Mouse (Mus musculus): Measurements from ENCODE around the gene Sgpl1. TPM values are rescaled to one million over a fixed set of nuclear protein-coding genes. Genes with fewer than 3 reads are reported as not detected.

Gene Sgpl1
- polyA plus RNA-seq, 1 experiment from 2014 or later: 110 TPM

GRCm38 (mm10) chr10:61145766-61146118 lies 1.8 kb downstream of the Sgpl1 start:
- Histone ChIP-seq H3K27ac (ENCODE audit: low read length) (peak overlapping the region; percentile 84), H3K4me3 (ENCODE audit: low read length) (peak overlapping the region; percentile 66), H3K36me3 (ENCODE audit: control insufficient read depth, insufficient read depth, low read length) (no peaks in the 10 kb centered on the region), H3K9me3 (ENCODE audit: control insufficient read depth, low read length) (no peaks in the 10 kb centered on the region), H3K4me2 (ENCODE audit: low read depth, low read length) (peak overlapping the region; percentile 89), H3K27me3 (replicated peaks; ENCODE audit: control insufficient read depth, insufficient read depth, low read length) (no peaks in the 10 kb centered on the region), H3K9ac (ENCODE audit: low read depth, low read length) (peak overlapping the region; percentile 91), H3K4me1 (ENCODE audit: control insufficient read depth, insufficient read depth, low read length) (peaks cover 6% of the 10 kb centered on the region)
- WGBS: 3% methylated on average over 3 of the region's 3 CpGs
- no peak for ATAC-seq

DNA sequence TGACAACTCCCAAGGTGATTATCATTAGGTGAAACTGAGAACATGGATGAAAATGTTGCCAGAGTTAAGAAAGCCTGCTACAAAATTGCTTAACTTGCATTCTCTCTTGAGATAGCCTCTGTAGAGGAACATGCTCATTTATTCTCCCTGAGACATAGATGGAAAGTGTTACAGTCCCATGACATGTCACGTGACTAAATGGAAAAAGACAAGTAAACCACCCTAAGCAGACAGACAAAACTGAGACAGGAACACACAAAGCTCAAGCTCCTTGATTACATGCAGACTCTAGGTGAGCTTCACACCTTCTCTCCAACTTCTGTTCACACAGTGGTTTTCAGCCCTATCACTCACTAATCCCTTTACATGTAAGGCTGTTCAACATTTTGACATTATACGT lies 4.2 kb downstream of the Sgpl1 start:
- Histone ChIP-seq H3K9ac (ENCODE audit: low read depth, low read length) (no peak overlapping the region), H3K27me3 (replicated peaks; ENCODE audit: control insufficient read depth, insufficient read depth, low read length) (no peaks in the 10 kb centered on the region), H3K4me2 (ENCODE audit: low read depth, low read length) (no peak overlapping the region), H3K36me3 (ENCODE audit: control insufficient read depth, insufficient read depth, low read length) (no peaks in the 10 kb centered on the region), H3K4me3 (ENCODE audit: low read length) (no peak overlapping the region), H3K9me3 (ENCODE audit: control insufficient read depth, low read length) (no peaks in the 10 kb centered on the region), H3K4me1 (ENCODE audit: control insufficient read depth, insufficient read depth, low read length) (peaks cover 6% of the 10 kb centered on the region), H3K27ac (ENCODE audit: low read length) (peak overlapping the region; percentile 54; the same call in 1 of the 2 replicates)
- 79% methylated on average over 2 of the region's 2 CpGs for WGBS
- ATAC-seq: no peak

DNA sequence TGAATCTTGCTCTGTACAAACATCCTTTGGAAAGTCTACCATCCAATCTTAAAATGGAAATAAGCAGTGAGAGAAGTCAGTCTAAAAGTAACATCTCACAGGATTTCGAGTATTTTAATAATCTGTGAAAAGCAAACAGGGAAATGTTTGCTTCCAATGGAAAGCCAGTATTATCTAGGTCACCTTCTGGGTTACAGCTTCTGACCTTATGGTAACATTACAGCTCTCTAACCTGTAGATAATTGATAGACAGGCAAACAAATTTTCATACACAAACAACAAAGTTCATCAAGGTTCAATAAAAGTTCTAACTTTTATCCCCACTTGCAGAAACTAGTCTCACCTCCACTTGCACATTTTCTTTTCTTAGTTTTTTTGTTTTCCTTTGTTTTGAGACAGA lies 9.9 kb downstream of the Sgpl1 start:
- 66% methylated on average over 1 of the region's 1 CpGs for WGBS
- no peak overlapping the region for H3K27ac ChIP-seq (ENCODE audit: low read length)
- ATAC-seq: no peak
- no peaks in the 10 kb centered on the region for H3K36me3 ChIP-seq (ENCODE audit: control insufficient read depth, insufficient read depth, low read length)
- no peaks in the 10 kb centered on the region for H3K27me3 ChIP-seq (replicated peaks; ENCODE audit: control insufficient read depth, insufficient read depth, low read length)
- no peak overlapping the region for H3K9ac ChIP-seq (ENCODE audit: low read depth, low read length)
- H3K4me1 ChIP-seq (ENCODE audit: control insufficient read depth, insufficient read depth, low read length): no peaks in the 10 kb centered on the region; the same call in 1 of the 2 replicates
- no peak overlapping the region for H3K4me2 ChIP-seq (ENCODE audit: low read depth, low read length)
- H3K9me3 ChIP-seq (ENCODE audit: control insufficient read depth, low read length): no peaks in the 10 kb centered on the region
- H3K4me3 ChIP-seq (ENCODE audit: low read length): no peak overlapping the region

- 60% methylated on average over 3 of the region's 3 CpGs for WGBS
- Histone ChIP-seq H3K4me3 (ENCODE audit: low read length) (no peak overlapping the region), H3K4me2 (ENCODE audit: low read depth, low read length) (no peak overlapping the region), H3K27me3 (replicated peaks; ENCODE audit: control insufficient read depth, insufficient read depth, low read length) (no peaks in the 10 kb centered on the region), H3K4me1 (ENCODE audit: control insufficient read depth, insufficient read depth, low read length) (no peaks in the 10 kb centered on the region), H3K27ac (ENCODE audit: low read length) (no peak overlapping the region), H3K9me3 (ENCODE audit: control insufficient read depth, low read length) (no peaks in the 10 kb centered on the region), H3K9ac (ENCODE audit: low read depth, low read length) (no peak overlapping the region), H3K36me3 (ENCODE audit: control insufficient read depth, insufficient read depth, low read length) (no peaks in the 10 kb centered on the region)
- ATAC-seq: no peak
Measured at GRCm38 (mm10) chr10:61135226-61135839, 12.2 kb downstream of the Sgpl1 start.

GRCm38 (mm10) chr10:61134041-61134440 lies 13.5 kb downstream of the Sgpl1 start:
- H3K27me3 ChIP-seq (replicated peaks; ENCODE audit: control insufficient read depth, insufficient read depth, low read length): no peaks in the 10 kb centered on the region
- no peak overlapping the region for H3K9ac ChIP-seq (ENCODE audit: low read depth, low read length)
- 78% methylated on average over 4 of the region's 4 CpGs for WGBS
- H3K4me3 ChIP-seq (ENCODE audit: low read length): no peak overlapping the region
- no peaks in the 10 kb centered on the region for H3K4me1 ChIP-seq (ENCODE audit: control insufficient read depth, insufficient read depth, low read length)
- no peaks in the 10 kb centered on the region for H3K9me3 ChIP-seq (ENCODE audit: control insufficient read depth, low read length)
- H3K36me3 ChIP-seq (ENCODE audit: control insufficient read depth, insufficient read depth, low read length): no peaks in the 10 kb centered on the region
- no peak for ATAC-seq
- no peak overlapping the region for H3K4me2 ChIP-seq (ENCODE audit: low read depth, low read length)
- no peak overlapping the region for H3K27ac ChIP-seq (ENCODE audit: low read length)

GRCm38 (mm10) chr10:61130959-61131358 lies 16.5 kb downstream of the Sgpl1 start:
- no peak for ATAC-seq
- H3K36me3 ChIP-seq (ENCODE audit: control insufficient read depth, insufficient read depth, low read length): 0 out of 2 replicates have a peak, but pooled peaks cover 2% of the 10 kb centered on the region
- no peak overlapping the region for H3K9ac ChIP-seq (ENCODE audit: low read depth, low read length)
- H3K4me3 ChIP-seq (ENCODE audit: low read length): no peak overlapping the region
- H3K4me1 ChIP-seq (ENCODE audit: control insufficient read depth, insufficient read depth, low read length): no peaks in the 10 kb centered on the region
- 80% methylated on average over 3 of the region's 3 CpGs for WGBS
- no peaks in the 10 kb centered on the region for H3K9me3 ChIP-seq (ENCODE audit: control insufficient read depth, low read length)
- no peak overlapping the region for H3K27ac ChIP-seq (ENCODE audit: low read length)
- no peak overlapping the region for H3K4me2 ChIP-seq (ENCODE audit: low read depth, low read length)
- H3K27me3 ChIP-seq (replicated peaks; ENCODE audit: control insufficient read depth, insufficient read depth, low read length): no peaks in the 10 kb centered on the region

DNA sequence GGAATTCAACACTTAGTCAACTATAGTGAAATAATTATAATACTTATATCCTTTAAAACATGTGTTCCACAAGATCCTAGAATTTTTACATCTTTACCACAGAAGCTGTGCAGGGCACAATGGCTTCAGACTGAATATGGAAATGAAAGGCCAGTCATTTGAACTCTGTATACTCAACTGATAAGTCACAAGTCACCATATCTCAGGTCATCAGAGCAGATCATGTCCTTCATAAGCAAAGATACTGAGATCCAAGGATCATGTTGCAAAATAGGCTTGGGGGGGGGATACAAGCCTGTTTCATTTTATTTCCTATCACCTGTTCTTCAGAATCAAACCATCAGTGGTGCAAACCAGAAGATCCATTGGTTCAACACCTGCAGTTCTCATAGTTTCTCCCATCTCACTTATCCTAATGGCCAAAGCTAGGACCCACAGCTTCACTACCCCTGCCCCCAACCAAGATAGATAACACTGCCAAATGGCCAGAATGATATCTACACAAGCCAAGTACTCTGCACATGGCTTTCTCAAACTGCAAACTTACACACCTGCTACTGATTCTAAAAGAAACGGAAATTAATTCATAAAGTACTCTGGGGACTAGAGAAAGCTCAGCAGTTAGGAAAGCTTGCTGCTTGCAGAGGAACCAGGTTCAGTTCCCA lies 18.7 kb downstream of the Sgpl1 start:
- H3K4me1 ChIP-seq (ENCODE audit: control insufficient read depth, insufficient read depth, low read length): no peaks in the 10 kb centered on the region
- H3K27me3 ChIP-seq (replicated peaks; ENCODE audit: control insufficient read depth, insufficient read depth, low read length): no peaks in the 10 kb centered on the region
- no peaks in the 10 kb centered on the region for H3K9me3 ChIP-seq (ENCODE audit: control insufficient read depth, low read length)
- 94% methylated on average over 1 of the region's 1 CpGs for WGBS
- no peak overlapping the region for H3K4me3 ChIP-seq (ENCODE audit: low read length)
- 0 out of 2 replicates have a peak overlapping the region, but pooled peaks have one; percentile 4 for H3K27ac ChIP-seq (ENCODE audit: low read length)
- no peak overlapping the region for H3K4me2 ChIP-seq (ENCODE audit: low read depth, low read length)
- no peak overlapping the region for H3K9ac ChIP-seq (ENCODE audit: low read depth, low read length)
- 0 out of 2 replicates have a peak, but pooled peaks cover 2% of the 10 kb centered on the region for H3K36me3 ChIP-seq (ENCODE audit: control insufficient read depth, insufficient read depth, low read length)
- ATAC-seq: peak; percentile 55; the same call in 1 of the 2 replicates

DNA sequence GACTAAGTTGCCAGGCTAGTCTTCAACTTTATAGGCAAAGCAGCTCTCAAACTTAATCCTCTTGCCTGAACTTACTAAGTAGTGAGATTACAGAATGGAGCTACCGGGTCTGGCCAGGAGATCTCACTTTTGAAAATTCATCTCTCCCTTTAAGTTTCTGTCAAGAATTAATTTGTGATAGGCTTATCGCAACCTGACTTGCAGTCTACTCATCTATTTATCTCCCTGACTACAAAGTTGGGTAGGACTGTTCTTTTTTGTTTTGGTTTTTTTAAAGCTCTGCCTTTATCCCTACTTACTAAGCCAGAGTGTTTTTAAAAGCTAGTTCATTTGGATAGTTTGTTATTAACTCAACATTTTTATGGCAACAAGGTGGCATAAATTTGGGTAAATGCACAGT lies 23.0 kb downstream of the Sgpl1 start:
- no peak overlapping the region for H3K4me3 ChIP-seq (ENCODE audit: low read length)
- ATAC-seq: no peak
- peaks cover 6% of the 10 kb centered on the region; the same call in 1 of the 2 replicates for H3K36me3 ChIP-seq (ENCODE audit: control insufficient read depth, insufficient read depth, low read length)
- no peaks in the 10 kb centered on the region for H3K27me3 ChIP-seq (replicated peaks; ENCODE audit: control insufficient read depth, insufficient read depth, low read length)
- no peak overlapping the region for H3K4me2 ChIP-seq (ENCODE audit: low read depth, low read length)
- WGBS: 87% methylated on average over 2 of the region's 2 CpGs
- no peaks in the 10 kb centered on the region for H3K9me3 ChIP-seq (ENCODE audit: control insufficient read depth, low read length)
- no peak overlapping the region for H3K9ac ChIP-seq (ENCODE audit: low read depth, low read length)
- 0 out of 2 replicates have a peak, but pooled peaks cover 2% of the 10 kb centered on the region for H3K4me1 ChIP-seq (ENCODE audit: control insufficient read depth, insufficient read depth, low read length)
- H3K27ac ChIP-seq (ENCODE audit: low read length): no peak overlapping the region

DNA sequence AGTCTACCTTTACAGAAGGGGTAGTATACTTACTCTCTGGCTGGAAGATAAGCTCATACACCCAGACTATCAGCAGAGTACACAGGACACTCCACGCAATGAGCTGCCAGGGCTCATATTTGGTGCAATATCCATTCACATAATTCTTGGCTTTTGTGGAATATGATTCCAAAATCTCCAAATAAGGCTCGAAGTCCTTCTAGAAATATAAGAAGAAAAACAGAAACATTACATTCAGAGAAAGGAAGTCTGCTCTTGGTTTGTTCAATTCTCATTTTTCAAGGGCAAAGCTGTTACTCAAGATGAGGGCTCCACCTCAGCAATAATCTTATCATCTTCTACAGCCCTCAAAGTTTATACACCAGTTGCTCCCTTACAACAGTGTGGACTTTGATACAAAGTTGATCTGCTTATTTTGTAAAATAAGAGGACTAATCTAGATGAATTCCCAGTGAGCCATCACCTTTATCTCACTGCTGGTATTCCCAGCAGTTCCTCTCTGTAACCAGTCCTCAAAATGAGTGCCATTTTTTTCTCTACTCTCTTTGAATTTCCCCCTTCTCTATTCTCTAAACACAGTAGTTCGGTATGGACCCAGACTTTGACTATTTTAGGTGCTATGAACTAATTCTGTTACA lies 24.1 kb downstream of the Sgpl1 start:
- Histone ChIP-seq H3K9me3 (ENCODE audit: control insufficient read depth, low read length) (no peaks in the 10 kb centered on the region), H3K4me1 (ENCODE audit: control insufficient read depth, insufficient read depth, low read length) (0 out of 2 replicates have a peak, but pooled peaks cover 2% of the 10 kb centered on the region), H3K36me3 (ENCODE audit: control insufficient read depth, insufficient read depth, low read length) (peaks cover 6% of the 10 kb centered on the region; the same call in 1 of the 2 replicates), H3K27ac (ENCODE audit: low read length) (peak overlapping the region; percentile 64), H3K4me3 (ENCODE audit: low read length) (no peak overlapping the region), H3K27me3 (replicated peaks; ENCODE audit: control insufficient read depth, insufficient read depth, low read length) (no peaks in the 10 kb centered on the region), H3K9ac (ENCODE audit: low read depth, low read length) (no peak overlapping the region), H3K4me2 (ENCODE audit: low read depth, low read length) (no peak overlapping the region)
- ATAC-seq: peak; percentile 96
- 73% methylated on average over 3 of the region's 3 CpGs for WGBS
